Mouse (Mus musculus) lung, postnatal 0 days (tissue): ENCODE results near the gene Amt. TPM values are rescaled to one million over a fixed set of nuclear protein-coding genes. Genes with fewer than 3 reads are reported as not detected.

Source experiments
- ATAC-seq: fragments of 200-750 bp; cut with Nextera tagmentation; 2 replicates; pipeline ENCODE4 v1.8.0; 2017; ENCODE audit warnings: moderate library complexity
- DNase-seq: peaks from one replicate; pipeline ENCODE4 v3.0.0-alpha.2; 2016; ENCODE audit warnings: low spot score
- H3K27ac ChIP-seq: fragments of 300-500 bp; sonication (generic); 2 replicates; pipeline ENCODE4 v1.5.1; 2014; ENCODE audit warnings: antibody characterized with exemption, mild to moderate bottlenecking, low read length, mixed read lengths
- H3K27me3 ChIP-seq: fragments of 300-500 bp; sonication (generic); replicated peaks from 2 replicates; pipeline ENCODE4 v1.6.1; 2014; ENCODE audit warnings: low read length, mixed read lengths; ENCODE audit not compliant: insufficient read depth
- H3K36me3 ChIP-seq: fragments of 300-500 bp; sonication (generic); 2 replicates; pipeline ENCODE4 v1.6.1; 2014; ENCODE audit warnings: low read length, mixed read lengths; ENCODE audit not compliant: insufficient read depth
- H3K4me1 ChIP-seq: fragments of 300-500 bp; sonication (generic); 2 replicates; pipeline ENCODE4 v1.6.1; 2014; ENCODE audit warnings: antibody characterized with exemption, low read depth, low read length, mixed read lengths; ENCODE audit not compliant: insufficient read depth
- H3K4me2 ChIP-seq: fragments of 300-500 bp; sonication (generic); replicated peaks from 2 replicates; pipeline ENCODE4 v1.6.1; 2014; ENCODE audit warnings: low read depth, mild to moderate bottlenecking, low read length, moderate library complexity, mixed read lengths
- H3K4me3 ChIP-seq: fragments of 300-500 bp; sonication (generic); 2 replicates; pipeline ENCODE4 v1.5.1; 2014; ENCODE audit warnings: low read depth, low read length
- H3K9ac ChIP-seq: fragments of 300-500 bp; sonication (generic); replicated peaks from 2 replicates; pipeline ENCODE4 v1.6.1; 2014; ENCODE audit warnings: low read depth, mild to moderate bottlenecking
- H3K9me3 ChIP-seq: fragments of 300-500 bp; sonication (generic); 2 replicates; pipeline ENCODE4 v1.6.1; 2016; ENCODE audit warnings: low read length, mixed read lengths
- CTCF ChIP-seq: IDR thresholded peaks from 2 replicates; pipeline ENCODE4 v1.5.1; 2016; ENCODE audit warnings: antibody characterized with exemption, mild to moderate bottlenecking
- EP300 ChIP-seq: IDR thresholded peaks from 2 replicates; pipeline ENCODE4 v1.6.1; 2016; ENCODE audit warnings: antibody characterized with exemption, mild to moderate bottlenecking, control low read depth
- WGBS: fragments of 180-500 bp; shearing (Covaris S2); extraction: QIAGEN DNeasy Blood & Tissue Kit; methylation state at CpG from one replicate; pipeline ENCODE4 v1.1.7; 2014; 5-methylcytosine and 5-hydroxymethylcytosine counted together
- polyA plus RNA-seq: library from polyadenylated mRNA; unstranded; fragments of >200 nt; fragmentation: Nextera tagmentation; extraction: Ambion mirVana; gene quantifications from 2 replicates; pipeline ENCODE4 v1.2.1, GENCODE M21; 2015

Amt gene
- polyA plus RNA-seq, 1 experiment from 2014 or later = 9.8 TPM

DNA sequence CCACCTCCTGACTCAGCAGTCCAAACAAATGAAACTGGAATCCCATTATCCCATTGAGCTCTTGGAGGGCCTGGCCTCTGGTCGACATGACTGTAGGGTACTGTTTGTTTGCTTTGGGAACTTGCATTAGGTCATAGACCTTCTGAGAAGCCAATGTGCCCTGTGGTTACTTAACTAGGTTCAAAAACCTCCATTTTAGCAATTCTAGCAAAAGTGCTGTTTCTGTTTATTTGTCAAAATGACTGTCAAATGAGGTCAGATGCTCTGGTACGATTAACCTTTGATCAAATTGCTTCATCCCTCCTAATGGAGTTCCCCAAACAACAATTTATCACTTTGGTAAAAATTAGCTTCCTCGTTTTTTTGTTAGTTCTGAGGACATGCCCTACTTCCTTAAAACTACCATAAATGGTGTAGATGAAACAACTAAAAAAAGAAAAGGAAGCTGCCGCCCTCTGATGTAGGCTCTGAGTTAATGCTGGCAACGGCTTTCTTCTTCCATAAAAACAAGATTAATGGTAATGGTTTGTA lies 45.7 kb downstream of the Amt start:
- ATAC-seq = peak; percentile 16; the same call in 1 of the 2 replicates
- peak; percentile 89 for DNase-seq
- Histone ChIP-seq H3K9me3 (no peaks in the 10 kb centered on the region), H3K36me3 (no peaks in the 10 kb centered on the region), H3K4me2 (no peak overlapping the region), H3K4me3 (no peak overlapping the region), H3K27ac (peak overlapping the region; percentile 98), H3K4me1 (peaks cover 17% of the 10 kb centered on the region; the same call in 1 of the 2 replicates), H3K27me3 (no peaks in the 10 kb centered on the region), H3K9ac (no peak overlapping the region)
- TF ChIP-seq EP300 (peak; percentile 75), CTCF (0 out of 2 replicates have a peak, but pooled peaks have one; percentile 15)
- 23% methylated on average over 5 of the region's 5 CpGs for WGBS

DNA sequence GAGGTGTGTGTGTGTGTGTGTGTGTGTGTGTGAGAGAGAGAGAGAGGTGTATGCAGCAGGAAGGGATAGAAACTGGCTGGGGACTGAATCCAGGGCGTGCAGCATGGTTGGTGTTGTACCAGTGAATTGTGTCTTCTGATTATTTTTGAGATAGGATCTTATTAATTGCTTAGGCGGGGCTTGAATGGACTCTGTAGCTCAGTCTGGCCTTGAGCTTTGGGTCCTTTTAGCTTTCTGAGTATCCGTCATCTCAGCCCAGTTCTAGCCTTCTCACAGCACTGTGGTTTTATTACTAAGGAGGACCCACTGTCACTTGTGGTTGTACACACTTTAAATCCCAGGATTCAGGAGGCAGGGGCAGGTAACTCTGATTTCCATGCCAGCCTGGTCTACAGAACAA lies 46.7 kb downstream of the Amt start:
- no peak overlapping the region for H3K4me2 ChIP-seq
- DNase-seq (no peak), ATAC-seq (no peak)
- H3K36me3 ChIP-seq = no peaks in the 10 kb centered on the region
- H3K27ac ChIP-seq = peak overlapping the region; percentile 98; the same call in 1 of the 2 replicates
- H3K4me3 ChIP-seq = no peak overlapping the region
- 81% methylated on average over 3 of the region's 3 CpGs for WGBS
- no peaks in the 10 kb centered on the region for H3K27me3 ChIP-seq
- H3K9me3 ChIP-seq = no peaks in the 10 kb centered on the region
- no peak for TF ChIP-seq EP300
- no peak for TF ChIP-seq CTCF
- H3K4me1 ChIP-seq = peaks cover 17% of the 10 kb centered on the region; the same call in 1 of the 2 replicates
- no peak overlapping the region for H3K9ac ChIP-seq

DNA sequence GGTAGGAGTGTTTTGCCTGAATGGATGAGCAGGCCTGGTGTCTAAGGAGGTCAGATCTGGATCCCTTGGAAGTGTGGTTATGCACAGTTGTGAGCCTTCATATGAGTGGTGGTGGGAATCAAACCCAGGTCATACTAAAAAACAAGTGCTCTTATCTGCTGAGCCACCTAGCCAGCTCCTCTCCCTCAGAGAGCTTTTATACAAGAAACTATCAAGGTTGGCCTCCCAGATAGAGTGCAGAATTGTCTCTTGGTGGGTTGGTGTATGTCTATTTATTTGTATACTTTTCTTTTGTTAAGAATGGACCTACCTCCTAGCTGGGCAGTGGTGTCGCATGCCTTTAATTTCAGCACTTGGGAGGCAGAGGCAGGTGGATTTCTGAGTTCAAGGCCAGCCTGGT lies 47.2 kb downstream of the Amt start:
- no peak for TF ChIP-seq EP300
- no peak for TF ChIP-seq CTCF
- WGBS = 100% methylated on average over 1 of the region's 1 CpGs
- H3K27ac ChIP-seq = no peak overlapping the region
- H3K9ac ChIP-seq = no peak overlapping the region
- H3K36me3 ChIP-seq = no peaks in the 10 kb centered on the region
- no peak overlapping the region for H3K4me2 ChIP-seq
- ATAC-seq (no peak), DNase-seq (no peak)
- H3K4me1 ChIP-seq = peaks cover 21% of the 10 kb centered on the region
- H3K4me3 ChIP-seq = no peak overlapping the region
- no peaks in the 10 kb centered on the region for H3K27me3 ChIP-seq
- no peaks in the 10 kb centered on the region for H3K9me3 ChIP-seq

DNA sequence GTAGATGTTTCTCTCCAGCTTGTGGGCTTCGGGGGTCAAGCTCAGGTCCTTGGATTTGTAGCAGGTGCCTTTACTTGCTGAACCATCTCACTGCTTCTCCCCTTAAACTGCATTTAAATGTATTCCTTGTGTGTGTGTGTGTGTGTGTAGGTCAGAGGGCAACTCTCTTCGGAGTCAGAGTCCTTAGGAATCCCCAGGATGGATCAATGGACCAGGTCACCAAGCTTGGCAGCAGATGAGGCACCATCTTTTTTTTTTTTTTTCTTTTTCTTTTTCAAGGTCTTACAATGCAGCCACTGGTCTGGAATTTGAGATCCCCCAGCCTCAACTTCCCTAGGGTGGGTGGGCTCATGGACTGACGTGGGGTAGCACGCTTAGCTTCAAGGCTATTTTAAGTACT lies 47.8 kb downstream of the Amt start:
- no peak for TF ChIP-seq EP300
- no peak for TF ChIP-seq CTCF
- no peak overlapping the region for H3K27ac ChIP-seq
- peaks cover 22% of the 10 kb centered on the region for H3K4me1 ChIP-seq
- no peak overlapping the region for H3K9ac ChIP-seq
- no peaks in the 10 kb centered on the region for H3K27me3 ChIP-seq
- H3K9me3 ChIP-seq = no peaks in the 10 kb centered on the region
- WGBS = 80% methylated on average over 4 of the region's 4 CpGs
- DNase-seq (no peak), ATAC-seq (no peak)
- no peaks in the 10 kb centered on the region for H3K36me3 ChIP-seq
- H3K4me2 ChIP-seq = no peak overlapping the region
- H3K4me3 ChIP-seq = no peak overlapping the region

DNA sequence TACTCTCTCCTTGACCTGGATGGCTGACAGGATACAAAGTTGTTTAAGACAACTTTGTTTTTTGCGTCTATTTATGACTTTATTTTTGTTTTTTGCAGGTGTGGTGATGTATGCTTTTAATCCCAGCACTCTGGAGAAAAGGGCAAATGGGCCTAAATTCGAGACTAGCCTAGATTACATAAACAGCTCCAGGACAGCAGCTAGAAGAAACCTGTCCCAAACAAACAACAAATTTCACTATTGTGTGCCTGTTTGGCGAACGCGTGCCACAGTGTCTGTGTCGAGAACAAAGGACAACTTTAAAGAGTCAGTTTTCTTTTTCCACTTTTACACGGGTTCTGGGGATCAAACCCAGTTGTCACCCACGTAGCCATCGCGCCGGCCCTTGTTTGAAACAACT lies 50.4 kb downstream of the Amt start:
- peaks cover 3% of the 10 kb centered on the region; the same call in 1 of the 2 replicates for H3K36me3 ChIP-seq
- H3K4me2 ChIP-seq = peak overlapping the region; percentile 73
- 6% methylated on average over 11 of the region's 11 CpGs for whole genome bisulfite sequencing
- H3K27ac ChIP-seq = peak overlapping the region; percentile 97
- peak overlapping the region; percentile 66 for H3K9ac ChIP-seq
- peaks cover 5% of the 10 kb centered on the region for H3K4me1 ChIP-seq
- no peak for TF ChIP-seq CTCF
- no peak for TF ChIP-seq EP300
- H3K9me3 ChIP-seq = no peaks in the 10 kb centered on the region
- DNase-seq (no peak), ATAC-seq (no peak)
- H3K4me3 ChIP-seq = peak overlapping the region; percentile 83
- H3K27me3 ChIP-seq = no peaks in the 10 kb centered on the region

DNA sequence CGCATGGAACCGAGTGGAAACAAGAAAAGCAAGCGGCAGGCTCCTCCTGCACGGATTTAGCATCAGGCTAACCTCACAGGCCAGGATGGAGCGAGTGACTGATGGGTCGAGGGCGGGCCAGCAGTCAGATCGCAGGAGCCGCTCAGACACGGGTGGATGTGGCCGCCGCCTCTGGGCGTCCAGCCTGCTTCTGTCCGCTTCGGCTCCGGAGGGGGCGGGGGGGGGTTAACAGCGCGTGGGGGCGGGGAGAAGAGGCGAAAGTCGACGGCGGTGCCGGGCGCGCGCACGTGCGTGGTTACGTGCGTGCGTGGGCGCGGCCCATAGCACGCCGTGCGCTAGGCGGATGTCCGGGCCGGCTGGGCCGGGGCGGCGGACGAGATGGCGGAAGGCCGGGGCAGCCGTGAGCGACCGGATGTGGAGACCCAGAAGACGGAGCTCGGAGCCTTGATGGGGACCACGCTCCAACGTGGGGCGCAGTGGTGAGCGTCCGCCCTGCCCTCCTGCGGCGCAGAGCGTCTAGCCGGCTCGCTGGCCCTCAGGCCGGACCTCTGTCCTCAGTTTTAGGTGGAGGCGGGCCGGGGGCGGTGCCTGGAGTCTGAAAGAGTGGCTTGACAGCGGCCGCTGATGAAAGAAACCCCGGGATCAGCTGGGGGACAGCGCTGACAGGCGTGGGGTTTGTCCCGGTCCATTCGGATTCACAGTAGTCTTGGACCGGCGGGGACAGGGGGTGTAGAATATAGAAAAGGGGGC lies 51.1 kb downstream of the Amt start, which contains the start of gene Usp4:
Gene Usp4, plus strand, starts transcription at position 314 of the 750 bp plus-strand sequence.
- under 1% methylated on average over 60 of the region's 75 CpGs for WGBS
- H3K4me1 ChIP-seq = peaks cover 5% of the 10 kb centered on the region
- no peaks in the 10 kb centered on the region for H3K9me3 ChIP-seq
- H3K4me3 ChIP-seq = peak within 1 kb of the TSS; percentile 83
- peaks cover 10% of the 10 kb centered on the region; the same call in 1 of the 2 replicates for H3K36me3 ChIP-seq
- no peak for TF ChIP-seq EP300
- no peak; the same call in 1 of the 2 replicates for TF ChIP-seq CTCF
- H3K9ac ChIP-seq = peak within 1 kb of the TSS; percentile 78
- peak within 1 kb of the TSS; percentile 73 for H3K4me2 ChIP-seq
- ATAC-seq (peak; percentile 96), DNase-seq (peak; percentile 97)
- peak within 1 kb of the TSS; percentile 97 for H3K27ac ChIP-seq
- H3K27me3 ChIP-seq = no peaks in the 10 kb centered on the region
